Mouse (Mus musculus) midbrain, postnatal 0 days (tissue): ENCODE data around the gene Tmeff1. TPM values are rescaled to one million over a fixed set of nuclear protein-coding genes. Genes with fewer than 3 reads are reported as not detected.

Experiments used
- ATAC-seq: fragments of 200-750 bp; cut with Nextera tagmentation; 2 replicates; pipeline ENCODE4 v1.8.0; 2017; ENCODE audit warnings: moderate number of reproducible peaks, mild to moderate bottlenecking, moderate TSS enrichment, moderate library complexity; ENCODE audit not compliant: low FRiP score
- DNase-seq: peaks from one replicate; pipeline ENCODE4 v3.0.0-alpha.2; 2015; ENCODE audit warnings: low spot score
- H3K27ac ChIP-seq: fragments of 300-500 bp; sonication (generic); 2 replicates; pipeline ENCODE4 v1.5.1; 2014; ENCODE audit warnings: low read depth, mild to moderate bottlenecking, low read length, mixed read lengths
- H3K27me3 ChIP-seq: fragments of 300-500 bp; sonication (generic); 2 replicates; pipeline ENCODE4 v1.6.1; 2014; ENCODE audit warnings: low read length, control low read depth, mixed read lengths; ENCODE audit not compliant: insufficient read depth
- H3K36me3 ChIP-seq: fragments of 300-500 bp; sonication (generic); 2 replicates; pipeline ENCODE4 v1.6.1; 2014; ENCODE audit warnings: low read length, control low read depth, mixed read lengths; ENCODE audit not compliant: insufficient read depth
- H3K4me1 ChIP-seq: fragments of 300-500 bp; sonication (generic); 2 replicates; pipeline ENCODE4 v1.6.1; 2014; ENCODE audit warnings: mild to moderate bottlenecking, control low read depth, antibody characterized with exemption, low read length, mixed read lengths; ENCODE audit not compliant: insufficient read depth
- H3K4me2 ChIP-seq: fragments of 300-500 bp; sonication (generic); 2 replicates; pipeline ENCODE4 v1.6.1; 2014; ENCODE audit warnings: low read depth, mild to moderate bottlenecking, low read length, mixed read lengths; ENCODE audit not compliant: poor library complexity, severe bottlenecking
- H3K4me3 ChIP-seq: fragments of 300-500 bp; sonication (generic); 2 replicates; pipeline ENCODE4 v1.5.1; 2014; ENCODE audit warnings: low read depth, mild to moderate bottlenecking, low read length, moderate library complexity
- H3K9ac ChIP-seq: fragments of 300-500 bp; sonication (generic); replicated peaks from 2 replicates; pipeline ENCODE4 v1.6.1; 2014; ENCODE audit warnings: mild to moderate bottlenecking, low read length, moderate library complexity, mixed read lengths; ENCODE audit not compliant: poor library complexity, severe bottlenecking
- H3K9me3 ChIP-seq: fragments of 300-500 bp; sonication (generic); 2 replicates; pipeline ENCODE4 v1.6.1; 2016; ENCODE audit warnings: low read length, control low read depth
- CTCF ChIP-seq: IDR thresholded peaks from 2 replicates; pipeline ENCODE4 v1.5.1; 2016; ENCODE audit warnings: antibody characterized with exemption, mild to moderate bottlenecking
- WGBS: fragments of 180-500 bp; shearing (Covaris S2); extraction: QIAGEN DNeasy Blood & Tissue Kit; methylation state at CpG from one replicate; pipeline ENCODE4 v1.1.7; 2014; 5-methylcytosine and 5-hydroxymethylcytosine counted together
- polyA plus RNA-seq: library from polyadenylated mRNA; unstranded; fragments of >200 nt; fragmentation: Nextera tagmentation; extraction: Ambion mirVana; gene quantifications from 2 replicates; pipeline ENCODE4 v1.2.1, GENCODE M21; 2015
- total RNA-seq: library from RNA; depleted of rRNA; stranded (reverse); fragments of >200 nt; gene quantifications from 2 replicates; pipeline ENCODE4 v1.2.3, GENCODE M21; 2014

Gene Tmeff1
- total and polyA plus RNA-seq, 2 experiments from 2014 or later: 228 to 320 TPM

GRCm38 (mm10) chr4:48554132-48554531 is 30.8 kb upstream of the Tmeff1 start:
- H3K9ac ChIP-seq: no peak overlapping the region
- H3K4me3 ChIP-seq: no peak overlapping the region
- no peak for TF ChIP-seq CTCF
- no peak overlapping the region for H3K4me2 ChIP-seq
- ATAC-seq (no peak), DNase-seq (no peak)
- no peaks in the 10 kb centered on the region for H3K27me3 ChIP-seq
- H3K9me3 ChIP-seq: no peaks in the 10 kb centered on the region
- no peaks in the 10 kb centered on the region for H3K4me1 ChIP-seq
- peaks cover 23% of the 10 kb centered on the region for H3K36me3 ChIP-seq
- 88% methylated on average over 7 of the region's 7 CpGs for WGBS
- H3K27ac ChIP-seq: no peak overlapping the region

- 40% methylated on average over 3 of the region's 3 CpGs for WGBS
- Histone ChIP-seq H3K4me2 (no peak overlapping the region), H3K27ac (no peak overlapping the region), H3K27me3 (no peaks in the 10 kb centered on the region), H3K4me1 (no peaks in the 10 kb centered on the region), H3K9me3 (no peaks in the 10 kb centered on the region), H3K9ac (no peak overlapping the region), H3K36me3 (peaks cover 25% of the 10 kb centered on the region), H3K4me3 (no peak overlapping the region)
- peak; percentile 71 for TF ChIP-seq CTCF
- ATAC-seq (no peak), DNase-seq (peak; percentile 57)
Observed at GRCm38 (mm10) chr4:48555729-48556128, 29.2 kb upstream of the Tmeff1 start.

- Histone ChIP-seq H3K9me3 (no peaks in the 10 kb centered on the region), H3K27me3 (no peaks in the 10 kb centered on the region), H3K36me3 (peaks cover 19% of the 10 kb centered on the region), H3K27ac (no peak overlapping the region), H3K4me3 (no peak overlapping the region), H3K4me1 (no peaks in the 10 kb centered on the region), H3K4me2 (no peak overlapping the region), H3K9ac (no peak overlapping the region)
- TF ChIP-seq CTCF: no peak
- ATAC-seq: no peak
- WGBS: 78% methylated on average over 14 of the region's 14 CpGs
- DNase-seq: no peak
Observed at GRCm38 (mm10) chr4:48559652-48560051, 25.3 kb upstream of the Tmeff1 start.

- H3K36me3 ChIP-seq: peaks cover 14% of the 10 kb centered on the region
- no peak overlapping the region for H3K27ac ChIP-seq
- H3K9me3 ChIP-seq: no peaks in the 10 kb centered on the region
- no peak for ATAC-seq
- H3K4me2 ChIP-seq: no peak overlapping the region
- 94% methylated on average over 8 of the region's 8 CpGs for WGBS
- H3K4me3 ChIP-seq: no peak overlapping the region
- no peak overlapping the region for H3K9ac ChIP-seq
- no peaks in the 10 kb centered on the region for H3K4me1 ChIP-seq
- DNase-seq: no peak
- no peak for TF ChIP-seq CTCF
- no peaks in the 10 kb centered on the region for H3K27me3 ChIP-seq
Observed at GRCm38 (mm10) chr4:48561824-48562223, 23.1 kb upstream of the Tmeff1 start.

- Histone ChIP-seq H3K36me3 (peaks cover 12% of the 10 kb centered on the region), H3K9me3 (no peaks in the 10 kb centered on the region), H3K4me2 (no peak overlapping the region), H3K4me3 (no peak overlapping the region), H3K9ac (no peak overlapping the region), H3K27ac (no peak overlapping the region), H3K4me1 (no peaks in the 10 kb centered on the region), H3K27me3 (no peaks in the 10 kb centered on the region)
- TF ChIP-seq CTCF: no peak
- DNase-seq: no peak
- ATAC-seq: no peak
Observed at GRCm38 (mm10) chr4:48564962-48565361, 20.0 kb upstream of the Tmeff1 start.

- H3K36me3 ChIP-seq: no peaks in the 10 kb centered on the region
- 85% methylated on average over 7 of the region's 7 CpGs for WGBS
Observed at GRCm38 (mm10) chr4:48576361-48576760, 8.6 kb upstream of the Tmeff1 start.

GRCm38 (mm10) chr4:48577831-48578230 is 7.1 kb upstream of the Tmeff1 start:
- H3K4me3 ChIP-seq: no peak overlapping the region
- no peak overlapping the region for H3K9ac ChIP-seq
- ATAC-seq (no peak), DNase-seq (no peak)
- H3K27ac ChIP-seq: no peak overlapping the region
- TF ChIP-seq CTCF: no peak
- no peak overlapping the region for H3K4me2 ChIP-seq
- H3K4me1 ChIP-seq: no peaks in the 10 kb centered on the region
- H3K36me3 ChIP-seq: no peaks in the 10 kb centered on the region
- H3K9me3 ChIP-seq: no peaks in the 10 kb centered on the region
- H3K27me3 ChIP-seq: no peaks in the 10 kb centered on the region
- 94% methylated on average over 1 of the region's 1 CpGs for WGBS

More at GRCm38 (mm10) chr4:48576361-48576760, 8.6 kb upstream of the Tmeff1 start:
- H3K27ac ChIP-seq: no peak overlapping the region
- DNase-seq (no peak), ATAC-seq (no peak)
- H3K4me3 ChIP-seq: no peak overlapping the region
- TF ChIP-seq CTCF: no peak
- H3K4me1 ChIP-seq: no peaks in the 10 kb centered on the region
- no peaks in the 10 kb centered on the region for H3K9me3 ChIP-seq
- H3K9ac ChIP-seq: no peak overlapping the region
- no peak overlapping the region for H3K4me2 ChIP-seq
- H3K27me3 ChIP-seq: no peaks in the 10 kb centered on the region
